Mouse (Mus musculus): ENCODE data around the gene Col23a1. TPM values are rescaled to one million over a fixed set of nuclear protein-coding genes. Genes with fewer than 3 reads are reported as not detected.

Col23a1 gene
- polyA plus RNA-seq, 1 experiment from 2014 or later: 4.4 TPM

GRCm38 (mm10) chr11:51407351-51407750 is 117.6 kb downstream of the Col23a1 start:
- Histone ChIP-seq H3K4me1 (ENCODE audit: control insufficient read depth, insufficient read depth, low read depth, low read length) (no peaks in the 10 kb centered on the region), H3K36me3 (ENCODE audit: control insufficient read depth, insufficient read depth, low read length) (no peaks in the 10 kb centered on the region), H3K9me3 (ENCODE audit: control insufficient read depth, low read length) (no peaks in the 10 kb centered on the region), H3K4me3 (ENCODE audit: low read length) (no peak overlapping the region), H3K27me3 (replicated peaks; ENCODE audit: control insufficient read depth, insufficient read depth, low read length) (no peaks in the 10 kb centered on the region), H3K27ac (ENCODE audit: low read depth, low read length) (no peak overlapping the region), H3K9ac (ENCODE audit: low read depth, low read length) (no peak overlapping the region), H3K4me2 (ENCODE audit: low read length) (no peak overlapping the region)
- 81% methylated on average over 8 of the region's 8 CpGs for WGBS
- ATAC-seq: no peak

GRCm38 (mm10) chr11:51410771-51411170 is 121.1 kb downstream of the Col23a1 start:
- H3K36me3 ChIP-seq (ENCODE audit: control insufficient read depth, insufficient read depth, low read length): no peaks in the 10 kb centered on the region
- H3K9ac ChIP-seq (ENCODE audit: low read depth, low read length): no peak overlapping the region
- no peak for ATAC-seq
- H3K4me3 ChIP-seq (ENCODE audit: low read length): no peak overlapping the region
- H3K27me3 ChIP-seq (replicated peaks; ENCODE audit: control insufficient read depth, insufficient read depth, low read length): no peaks in the 10 kb centered on the region
- WGBS: 85% methylated on average over 12 of the region's 12 CpGs
- H3K9me3 ChIP-seq (ENCODE audit: control insufficient read depth, low read length): no peaks in the 10 kb centered on the region
- H3K27ac ChIP-seq (ENCODE audit: low read depth, low read length): no peak overlapping the region
- no peaks in the 10 kb centered on the region for H3K4me1 ChIP-seq (ENCODE audit: control insufficient read depth, insufficient read depth, low read depth, low read length)
- H3K4me2 ChIP-seq (ENCODE audit: low read length): no peak overlapping the region

GRCm38 (mm10) chr11:51414520-51414919 is 124.8 kb downstream of the Col23a1 start:
- H3K4me3 ChIP-seq (ENCODE audit: low read length): no peak overlapping the region
- H3K9ac ChIP-seq (ENCODE audit: low read depth, low read length): no peak overlapping the region
- no peak for ATAC-seq
- H3K4me2 ChIP-seq (ENCODE audit: low read length): no peak overlapping the region
- 77% methylated on average over 7 of the region's 7 CpGs for WGBS
- peaks cover 2% of the 10 kb centered on the region; the same call in 1 of the 2 replicates for H3K4me1 ChIP-seq (ENCODE audit: control insufficient read depth, insufficient read depth, low read depth, low read length)
- no peak overlapping the region for H3K27ac ChIP-seq (ENCODE audit: low read depth, low read length)
- H3K27me3 ChIP-seq (replicated peaks; ENCODE audit: control insufficient read depth, insufficient read depth, low read length): no peaks in the 10 kb centered on the region
- H3K9me3 ChIP-seq (ENCODE audit: control insufficient read depth, low read length): no peaks in the 10 kb centered on the region
- H3K36me3 ChIP-seq (ENCODE audit: control insufficient read depth, insufficient read depth, low read length): no peaks in the 10 kb centered on the region

- no peak overlapping the region for H3K27ac ChIP-seq (ENCODE audit: low read depth, low read length)
- H3K9ac ChIP-seq (ENCODE audit: low read depth, low read length): no peak overlapping the region
- H3K9me3 ChIP-seq (ENCODE audit: control insufficient read depth, low read length): no peaks in the 10 kb centered on the region
- H3K4me2 ChIP-seq (ENCODE audit: low read length): no peak overlapping the region
- H3K4me3 ChIP-seq (ENCODE audit: low read length): no peak overlapping the region
- peaks cover 2% of the 10 kb centered on the region; the same call in 1 of the 2 replicates for H3K4me1 ChIP-seq (ENCODE audit: control insufficient read depth, insufficient read depth, low read depth, low read length)
- 82% methylated on average over 7 of the region's 7 CpGs for WGBS
- ATAC-seq: no peak; the same call in 1 of the 2 replicates
- H3K27me3 ChIP-seq (replicated peaks; ENCODE audit: control insufficient read depth, insufficient read depth, low read length): no peaks in the 10 kb centered on the region
- H3K36me3 ChIP-seq (ENCODE audit: control insufficient read depth, insufficient read depth, low read length): no peaks in the 10 kb centered on the region
Measured at GRCm38 (mm10) chr11:51415049-51415688, 125.4 kb downstream of the Col23a1 start.

GRCm38 (mm10) chr11:51418807-51419206 is 129.1 kb downstream of the Col23a1 start:
- no peak overlapping the region for H3K4me2 ChIP-seq (ENCODE audit: low read length)
- peaks cover 2% of the 10 kb centered on the region; the same call in 1 of the 2 replicates for H3K4me1 ChIP-seq (ENCODE audit: control insufficient read depth, insufficient read depth, low read depth, low read length)
- H3K9me3 ChIP-seq (ENCODE audit: control insufficient read depth, low read length): no peaks in the 10 kb centered on the region
- H3K9ac ChIP-seq (ENCODE audit: low read depth, low read length): no peak overlapping the region
- H3K4me3 ChIP-seq (ENCODE audit: low read length): no peak overlapping the region
- no peak overlapping the region for H3K27ac ChIP-seq (ENCODE audit: low read depth, low read length)
- no peaks in the 10 kb centered on the region for H3K27me3 ChIP-seq (replicated peaks; ENCODE audit: control insufficient read depth, insufficient read depth, low read length)
- H3K36me3 ChIP-seq (ENCODE audit: control insufficient read depth, insufficient read depth, low read length): no peaks in the 10 kb centered on the region
- WGBS: 19% methylated on average over 3 of the region's 3 CpGs
- no peak for ATAC-seq

DNA sequence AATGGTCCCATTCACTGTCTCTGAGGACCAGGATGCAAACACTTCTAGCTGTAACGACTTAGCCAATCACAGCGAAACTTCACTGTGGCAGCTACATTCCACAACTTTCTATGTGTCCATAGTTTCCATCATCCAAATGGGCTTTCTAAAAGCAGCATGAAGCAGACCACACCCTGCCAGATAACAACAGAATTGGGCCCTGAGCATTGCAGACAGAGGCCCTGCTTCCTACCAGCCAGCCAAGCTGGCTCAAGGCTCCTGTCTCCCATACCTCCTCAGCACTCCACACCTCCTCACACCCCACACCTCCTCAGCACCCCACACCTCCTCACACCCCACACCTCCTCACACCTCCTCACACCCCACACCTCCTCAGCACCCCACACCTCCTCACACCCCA is 132.2 kb downstream of the Col23a1 start:
- Histone ChIP-seq H3K4me1 (ENCODE audit: control insufficient read depth, insufficient read depth, low read depth, low read length) (peaks cover 2% of the 10 kb centered on the region; the same call in 1 of the 2 replicates), H3K4me2 (ENCODE audit: low read length) (no peak overlapping the region), H3K27ac (ENCODE audit: low read depth, low read length) (no peak overlapping the region), H3K9me3 (ENCODE audit: control insufficient read depth, low read length) (no peaks in the 10 kb centered on the region), H3K4me3 (ENCODE audit: low read length) (no peak overlapping the region), H3K9ac (ENCODE audit: low read depth, low read length) (no peak overlapping the region), H3K36me3 (ENCODE audit: control insufficient read depth, insufficient read depth, low read length) (no peaks in the 10 kb centered on the region), H3K27me3 (replicated peaks; ENCODE audit: control insufficient read depth, insufficient read depth, low read length) (no peaks in the 10 kb centered on the region)
- WGBS: 89% methylated on average over 2 of the region's 2 CpGs
- ATAC-seq: no peak

DNA sequence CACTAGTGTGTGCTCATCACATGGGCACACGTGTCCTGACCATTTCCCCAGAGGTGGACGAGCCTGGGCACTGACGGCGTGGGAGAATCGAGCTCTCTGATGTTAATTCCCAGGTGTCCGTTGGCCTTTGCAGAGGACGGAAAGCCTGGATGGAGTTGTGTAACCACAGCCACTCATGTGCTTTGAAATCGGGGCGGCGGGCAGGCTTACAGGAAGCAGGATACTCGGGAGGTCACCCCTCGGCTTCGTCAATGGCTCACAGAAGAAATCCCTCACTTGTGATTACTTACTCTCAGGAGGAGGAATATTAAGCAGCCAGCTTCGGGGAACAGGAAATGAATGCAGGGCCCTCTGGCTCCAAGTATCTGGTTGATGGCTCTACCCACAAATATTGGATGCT is 133.0 kb downstream of the Col23a1 start:
- Histone ChIP-seq H3K4me2 (ENCODE audit: low read length) (no peak overlapping the region), H3K9ac (ENCODE audit: low read depth, low read length) (no peak overlapping the region), H3K27ac (ENCODE audit: low read depth, low read length) (no peak overlapping the region), H3K4me1 (ENCODE audit: control insufficient read depth, insufficient read depth, low read depth, low read length) (peaks cover 2% of the 10 kb centered on the region; the same call in 1 of the 2 replicates), H3K4me3 (ENCODE audit: low read length) (no peak overlapping the region), H3K9me3 (ENCODE audit: control insufficient read depth, low read length) (no peaks in the 10 kb centered on the region), H3K27me3 (replicated peaks; ENCODE audit: control insufficient read depth, insufficient read depth, low read length) (no peaks in the 10 kb centered on the region), H3K36me3 (ENCODE audit: control insufficient read depth, insufficient read depth, low read length) (no peaks in the 10 kb centered on the region)
- 74% methylated on average over 14 of the region's 14 CpGs for WGBS
- ATAC-seq: no peak

DNA sequence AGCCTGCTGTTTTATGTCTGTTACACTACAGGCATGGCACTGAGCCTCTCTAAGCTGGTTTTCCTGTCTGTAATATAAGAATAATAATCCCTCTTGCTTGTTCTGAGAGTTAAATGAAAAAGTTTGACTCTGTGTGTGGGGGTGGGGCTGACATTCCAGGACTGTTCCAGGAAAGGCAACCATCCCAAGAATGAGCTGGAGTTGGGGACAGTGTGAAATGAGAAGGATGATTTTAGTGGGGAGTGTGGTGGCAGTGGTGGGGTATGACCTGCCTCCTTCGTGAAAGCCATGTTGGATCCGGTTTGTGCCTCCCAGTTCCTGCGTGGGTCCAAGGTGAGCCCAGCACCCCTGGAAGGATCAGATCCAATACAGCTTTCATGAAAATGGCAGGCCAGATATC is 136.4 kb downstream of the Col23a1 start:
- H3K9me3 ChIP-seq (ENCODE audit: control insufficient read depth, low read length): no peaks in the 10 kb centered on the region
- H3K9ac ChIP-seq (ENCODE audit: low read depth, low read length): no peak overlapping the region
- no peaks in the 10 kb centered on the region; the same call in 1 of the 2 replicates for H3K4me1 ChIP-seq (ENCODE audit: control insufficient read depth, insufficient read depth, low read depth, low read length)
- no peak overlapping the region for H3K27ac ChIP-seq (ENCODE audit: low read depth, low read length)
- ATAC-seq: no peak
- no peaks in the 10 kb centered on the region for H3K27me3 ChIP-seq (replicated peaks; ENCODE audit: control insufficient read depth, insufficient read depth, low read length)
- H3K36me3 ChIP-seq (ENCODE audit: control insufficient read depth, insufficient read depth, low read length): no peaks in the 10 kb centered on the region
- WGBS: 90% methylated on average over 3 of the region's 3 CpGs
- no peak overlapping the region for H3K4me3 ChIP-seq (ENCODE audit: low read length)
- H3K4me2 ChIP-seq (ENCODE audit: low read length): no peak overlapping the region

GRCm38 (mm10) chr11:51429428-51430179 is 139.9 kb downstream of the Col23a1 start:
- no peaks in the 10 kb centered on the region for H3K36me3 ChIP-seq (ENCODE audit: control insufficient read depth, insufficient read depth, low read length)
- no peak for ATAC-seq
- no peak overlapping the region for H3K4me3 ChIP-seq (ENCODE audit: low read length)
- H3K4me2 ChIP-seq (ENCODE audit: low read length): no peak overlapping the region
- no peak overlapping the region for H3K27ac ChIP-seq (ENCODE audit: low read depth, low read length)
- 38% methylated on average over 16 of the region's 16 CpGs for WGBS
- no peaks in the 10 kb centered on the region for H3K9me3 ChIP-seq (ENCODE audit: control insufficient read depth, low read length)
- H3K9ac ChIP-seq (ENCODE audit: low read depth, low read length): no peak overlapping the region
- no peaks in the 10 kb centered on the region; the same call in 1 of the 2 replicates for H3K4me1 ChIP-seq (ENCODE audit: control insufficient read depth, insufficient read depth, low read depth, low read length)
- H3K27me3 ChIP-seq (replicated peaks; ENCODE audit: control insufficient read depth, insufficient read depth, low read length): no peaks in the 10 kb centered on the region

Data from hindbrain, embryonic 16.5 days (tissue).